Mouse (Mus musculus): Measurements from ENCODE around the gene Pomc. TPM values are rescaled to one million over a fixed set of nuclear protein-coding genes. Genes with fewer than 3 reads are reported as not detected.
"Not testable (repeated sequence)": the region's sequence is repeated elsewhere in the genome, so short reads cannot be mapped to it uniquely, and the experiment has no call there.

The Pomc gene
- under 1 TPM; 0.55 to 0.76 TPM for total RNA-seq (2021)
- long read RNA-seq, experiment 1, partial matches to known transcripts, result 0 of 2 reads
- long read RNA-seq, experiment 1, other reads (novel, unspliced or antisense), result 2 of 2 reads
- long read RNA-seq, experiment 2, result 0 reads

DNA sequence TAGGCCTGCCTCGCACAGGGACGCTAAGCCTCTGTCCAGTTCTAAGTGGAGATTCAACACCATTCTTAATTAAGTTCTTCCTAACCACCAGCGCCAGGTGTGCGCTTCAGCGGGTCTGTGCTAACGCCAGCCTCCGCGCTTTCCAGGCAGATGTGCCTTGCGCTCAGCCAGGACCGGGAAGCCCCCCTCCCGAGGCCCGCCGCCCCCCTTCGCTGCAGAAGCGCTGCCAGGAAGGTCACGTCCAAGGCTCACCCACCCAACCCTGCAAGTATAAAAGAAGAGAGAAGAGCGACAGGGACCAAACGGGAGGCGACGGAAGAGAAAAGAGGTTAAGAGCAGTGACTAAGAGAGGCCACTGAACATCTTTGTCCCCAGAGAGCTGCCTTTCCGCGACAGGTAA is at the start of gene Pomc:
Gene Pomc (plus strand): TSS at position 301 of the 400 bp plus-strand sequence.
- intact Hi-C loops (cut with DNase I), result no loop called here
- no peak for DNase-seq

DNA sequence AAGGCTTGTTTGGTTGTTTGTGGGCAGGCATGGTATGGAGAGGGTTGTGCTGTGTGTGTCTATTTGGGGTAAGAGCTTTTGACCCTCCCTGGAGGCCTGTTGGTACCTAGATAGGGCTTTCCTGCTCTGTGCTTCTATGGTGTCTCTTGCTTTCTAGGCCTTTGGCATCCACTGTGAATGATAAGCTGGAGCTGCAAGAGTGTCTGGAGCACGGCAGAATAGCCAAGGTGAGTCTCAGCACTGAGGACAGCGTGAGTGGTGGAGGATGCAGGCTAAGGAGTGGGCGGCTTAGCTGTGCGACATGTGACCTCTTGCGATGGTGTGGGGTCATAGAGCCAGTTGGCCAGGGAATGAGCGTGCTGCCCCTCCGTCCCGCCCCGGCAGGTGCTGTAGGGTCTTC is 49.3 kb upstream of the Pomc start:
- no peak for DNase-seq
- intact Hi-C loops (cut with DNase I), result no loop called here

DNA sequence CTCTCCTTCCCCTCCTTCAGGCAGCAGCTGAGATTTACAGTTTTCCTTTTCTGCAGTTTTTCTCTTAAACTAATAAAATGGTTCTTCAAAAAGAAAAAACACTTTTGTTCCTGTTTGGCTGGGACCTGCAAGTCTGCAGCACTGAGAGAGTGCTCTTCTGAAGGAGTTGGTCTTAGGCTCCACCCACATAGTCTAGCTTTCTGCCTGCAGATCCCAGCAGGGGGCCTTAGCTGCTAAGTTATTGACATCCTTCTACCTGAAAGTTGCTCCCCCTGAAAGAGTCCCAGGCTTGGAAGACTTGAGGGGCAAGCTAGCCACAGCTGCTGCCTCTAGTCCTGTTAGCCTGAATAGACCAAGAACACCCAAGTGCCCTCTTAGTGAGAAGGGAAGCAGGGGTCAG is 48.4 kb upstream of the Pomc start:
- DNase-seq, result no peak
- intact Hi-C loops (cut with DNase I), result no loop called here

DNA sequence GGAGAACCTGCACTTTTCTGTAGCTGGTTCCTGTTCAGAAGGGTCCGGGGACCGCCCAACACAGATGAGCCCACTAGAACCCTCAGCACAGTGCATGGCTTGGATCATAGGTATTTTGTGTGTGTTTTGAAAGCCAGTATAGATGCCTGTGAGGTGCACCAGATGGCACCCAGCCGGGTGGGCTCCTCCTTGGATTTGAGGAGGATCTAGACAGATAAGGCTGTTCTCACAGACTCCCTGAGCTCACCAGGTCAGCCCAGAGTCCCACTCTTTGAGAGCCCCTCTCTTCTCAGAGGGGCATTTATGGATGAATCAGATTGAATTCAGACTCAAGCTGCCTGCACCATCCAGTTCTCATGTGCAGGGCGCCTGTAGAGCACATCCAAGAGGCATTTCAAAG is 47.7 kb upstream of the Pomc start:
- DNase-seq, result no peak
- intact Hi-C loops (cut with DNase I), result no loop called here

DNA sequence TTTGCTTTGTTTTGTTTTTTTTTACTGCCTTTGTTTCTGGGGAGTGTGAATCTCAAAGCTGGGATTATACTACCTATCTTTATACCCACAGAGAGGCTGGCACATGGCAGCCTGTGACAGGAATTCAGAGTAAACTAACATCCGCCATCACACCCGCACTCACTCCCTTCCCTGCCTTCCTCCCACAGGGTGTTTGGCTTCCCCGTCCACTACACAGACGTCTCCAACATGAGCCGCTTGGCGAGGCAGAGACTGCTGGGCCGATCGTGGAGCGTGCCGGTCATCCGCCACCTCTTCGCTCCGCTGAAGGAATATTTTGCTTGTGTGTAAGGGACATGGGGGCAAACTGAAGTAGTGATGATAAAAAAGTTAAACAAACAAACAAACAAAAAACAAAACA is 47.3 kb upstream of the Pomc start:
- intact Hi-C loops (cut with DNase I), result no loop called here
- DNase-seq, result no peak

DNA sequence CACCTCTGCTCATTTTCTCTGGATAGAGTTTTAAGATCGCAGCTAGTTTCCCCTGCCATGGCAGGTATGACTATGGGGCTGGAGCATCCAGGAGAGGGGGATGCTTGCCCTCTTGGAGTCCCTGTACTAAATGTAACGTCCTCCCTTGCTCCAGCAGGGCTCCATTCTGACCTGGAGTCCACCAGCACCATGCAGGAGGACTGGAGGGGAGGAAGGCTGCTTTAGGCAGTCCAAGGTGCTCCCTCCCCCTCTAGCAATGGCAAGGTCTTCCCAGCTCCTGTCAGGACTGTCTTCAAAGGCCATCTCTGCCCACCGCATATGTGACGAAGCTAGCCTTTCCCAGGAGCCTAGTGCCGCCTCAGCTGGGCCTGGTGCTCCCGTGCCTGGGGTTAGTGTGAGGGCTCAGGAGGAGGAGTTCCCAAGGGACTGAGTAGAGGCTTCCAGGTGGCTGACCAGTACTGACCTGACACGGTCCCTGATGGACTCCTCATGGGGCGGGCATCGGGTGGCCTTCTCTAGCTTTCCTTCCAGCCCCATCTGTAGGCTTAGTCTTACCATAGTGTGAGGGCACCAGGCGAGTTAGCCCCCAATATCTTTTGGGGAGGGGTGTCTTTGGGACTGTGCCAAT is 44.2 kb upstream of the Pomc start:
- intact Hi-C loops (cut with DNase I), result no loop called here
- no peak for DNase-seq

DNA sequence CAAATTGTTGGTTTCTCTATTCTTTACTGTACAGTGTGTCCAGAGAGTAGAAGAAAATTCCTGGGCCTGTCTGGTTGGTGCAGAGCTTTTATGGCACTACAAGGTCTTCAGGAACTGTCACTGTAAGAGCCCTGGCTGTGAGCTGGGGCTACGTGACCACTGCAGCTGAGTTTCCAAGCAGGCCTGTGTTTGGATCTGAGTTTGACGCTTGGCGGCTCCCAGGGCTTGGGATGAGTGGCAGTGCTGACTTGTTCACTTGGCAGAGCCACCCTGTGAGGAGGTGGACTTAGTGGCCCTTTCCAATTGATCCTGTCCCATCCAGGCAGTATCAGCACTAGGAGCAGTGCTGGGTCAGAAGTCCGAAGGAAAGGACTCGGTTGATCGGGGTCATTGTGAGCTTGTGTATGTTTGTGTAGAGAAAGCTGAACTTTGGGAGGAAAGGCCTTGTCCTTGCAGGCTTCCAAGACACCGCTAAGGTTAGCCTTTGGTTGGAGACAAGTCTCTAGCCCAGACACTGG is 42.9 kb upstream of the Pomc start:
- DNase-seq, result no peak
- intact Hi-C loops (cut with DNase I), result no loop called here

DNA sequence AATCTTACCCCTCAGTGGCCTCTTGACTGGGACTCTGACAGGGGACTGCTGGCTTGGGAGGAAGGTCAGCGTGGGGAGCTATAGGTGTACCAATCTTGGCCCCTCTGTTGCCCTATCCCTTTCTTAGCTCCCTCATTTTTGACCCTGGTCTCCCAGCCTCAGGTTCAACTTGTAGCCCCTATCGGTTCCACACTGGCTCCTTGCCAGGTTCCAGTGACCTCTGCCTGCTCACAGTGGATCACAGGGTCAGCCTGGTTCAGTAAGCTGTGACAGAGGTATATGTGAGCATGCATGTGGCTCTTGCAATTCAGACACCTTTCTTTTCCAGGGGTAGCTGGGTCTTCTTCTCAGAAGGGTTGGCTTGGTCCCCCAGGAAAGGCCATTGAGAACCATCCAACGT is 38.9 kb upstream of the Pomc start:
- intact Hi-C loops (cut with DNase I), result no loop called here
- DNase-seq, result no peak

DNA sequence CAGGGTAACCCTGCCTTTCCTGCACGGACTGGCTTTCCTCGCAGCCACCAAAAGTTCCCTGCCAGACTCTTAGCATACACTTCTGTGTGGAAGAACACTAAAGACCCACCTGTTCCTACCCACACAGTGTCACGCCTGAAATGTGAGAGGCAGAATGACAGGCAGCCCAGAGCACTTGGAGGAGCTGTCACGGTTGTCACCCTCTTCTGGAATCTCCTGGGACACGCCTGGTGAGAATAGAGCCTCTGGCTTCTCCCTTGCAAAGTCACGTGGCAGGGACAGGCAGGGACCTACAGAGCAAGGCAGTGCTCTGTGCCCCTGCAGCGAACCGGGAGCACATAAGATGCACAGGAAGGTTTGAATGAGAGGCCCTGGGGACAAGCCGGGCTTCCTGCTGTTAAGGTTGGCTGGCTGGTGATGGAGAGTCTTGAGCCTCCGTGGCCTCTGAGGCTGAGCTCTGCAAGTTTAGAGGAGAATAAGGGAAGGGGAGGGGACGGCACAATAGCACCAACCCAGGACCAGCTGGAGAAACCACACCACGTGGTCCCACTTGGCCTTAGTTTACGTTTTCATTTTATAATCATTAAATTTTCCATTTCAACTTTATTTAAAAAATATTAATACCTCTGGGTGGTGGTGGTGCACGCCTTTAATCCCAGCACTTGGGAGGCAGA is 36.9 kb upstream of the Pomc start:
- intact Hi-C loops (cut with DNase I), result no loop called here
- no peak for DNase-seq

DNA sequence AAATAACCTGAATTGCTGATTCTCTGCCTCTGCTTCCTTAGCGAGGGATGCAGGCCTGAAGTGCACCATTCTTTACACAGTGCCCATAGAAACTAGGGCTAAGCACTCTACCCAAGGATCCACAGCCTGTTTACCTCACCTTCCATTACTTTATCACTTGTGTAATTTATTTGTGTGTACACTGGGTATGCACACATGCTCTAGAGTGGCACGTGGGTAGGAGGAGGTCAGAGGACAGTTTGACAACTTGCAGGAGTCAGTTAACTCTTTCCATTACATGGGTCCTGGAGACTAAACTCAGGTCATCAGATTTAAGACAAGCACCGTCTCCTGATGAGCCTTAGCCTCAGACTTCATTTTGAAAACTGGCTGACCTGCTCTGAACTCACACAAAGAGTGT is 36.2 kb upstream of the Pomc start:
- intact Hi-C loops (cut with DNase I), result no loop called here

DNA sequence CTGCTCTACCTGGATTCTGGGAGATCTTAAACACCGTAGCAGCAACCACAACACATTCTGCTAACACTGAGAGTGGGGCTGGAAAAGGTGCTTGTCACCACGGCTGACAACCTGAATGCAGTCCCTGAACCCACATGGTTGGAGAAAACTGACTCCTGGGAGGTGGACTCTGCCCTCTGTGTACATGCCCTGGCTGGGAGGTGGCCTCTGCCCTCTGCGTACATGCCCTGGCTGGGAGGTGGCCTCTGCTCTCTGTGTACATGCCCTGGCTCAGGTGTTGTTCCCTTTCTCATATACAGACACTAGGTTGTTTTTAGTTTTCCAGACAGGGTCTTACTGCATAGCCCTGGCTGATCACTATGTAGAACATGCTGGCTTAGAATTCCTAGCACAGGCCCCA is 35.3 kb upstream of the Pomc start:
- DNase-seq, result no peak
- intact Hi-C loops (cut with DNase I), result no loop called here

More for the DNA sequence above, 36.2 kb upstream of the Pomc start:
- no peak for DNase-seq

DNA sequence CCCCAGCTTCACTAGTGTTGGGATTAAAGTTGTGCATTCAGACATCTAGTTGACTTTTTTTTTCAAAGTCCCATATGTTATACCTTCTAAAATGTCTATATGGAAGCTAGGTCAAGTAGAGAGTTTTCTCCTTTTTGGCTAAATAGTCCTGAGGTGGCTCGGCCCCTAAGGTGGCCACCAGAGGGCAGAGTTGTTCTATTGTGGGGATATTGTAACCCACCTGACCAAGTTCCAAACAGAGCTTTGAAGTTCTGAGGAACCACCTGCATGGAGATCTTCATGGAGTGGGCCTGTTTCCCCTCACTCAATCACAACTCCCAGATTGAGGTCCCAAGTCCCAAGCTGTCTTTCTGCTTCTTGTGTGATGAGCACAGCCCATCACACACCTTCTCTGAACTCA is 28.6 kb upstream of the Pomc start:
- peak; percentile 72 to 85 for DNase-seq
- intact Hi-C loops (cut with DNase I), result loop anchor here (1.0 to 5.0 kb wide), 4 partner anchors 33 to 281 kb away; no protein-coding TSS in a partner anchor

DNA sequence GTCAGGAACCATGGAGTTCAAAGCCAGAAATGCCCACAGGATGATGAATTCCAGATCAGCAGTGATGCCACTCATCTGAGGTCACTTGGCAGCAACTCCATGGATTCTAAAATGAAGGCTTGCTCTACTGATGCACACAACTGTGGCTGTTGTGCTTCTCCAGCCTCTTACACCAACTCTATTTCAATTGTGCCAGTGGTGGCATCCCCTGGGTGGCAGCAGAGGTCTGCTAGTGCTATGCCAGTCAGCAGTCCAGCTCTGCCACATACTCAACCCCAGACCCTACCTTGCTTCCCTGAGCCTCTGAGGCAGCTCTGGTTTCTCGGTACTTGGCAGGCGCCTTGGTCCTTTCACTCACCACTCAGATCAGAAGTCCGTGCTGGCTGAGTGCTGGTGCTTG is 25.9 kb upstream of the Pomc start:
- DNase-seq, result peak; percentile 28 to 31
- intact Hi-C loops (cut with DNase I), result loop anchor here (5.0 kb wide), 1 partner anchor 278 kb away; no protein-coding TSS in a partner anchor

DNA sequence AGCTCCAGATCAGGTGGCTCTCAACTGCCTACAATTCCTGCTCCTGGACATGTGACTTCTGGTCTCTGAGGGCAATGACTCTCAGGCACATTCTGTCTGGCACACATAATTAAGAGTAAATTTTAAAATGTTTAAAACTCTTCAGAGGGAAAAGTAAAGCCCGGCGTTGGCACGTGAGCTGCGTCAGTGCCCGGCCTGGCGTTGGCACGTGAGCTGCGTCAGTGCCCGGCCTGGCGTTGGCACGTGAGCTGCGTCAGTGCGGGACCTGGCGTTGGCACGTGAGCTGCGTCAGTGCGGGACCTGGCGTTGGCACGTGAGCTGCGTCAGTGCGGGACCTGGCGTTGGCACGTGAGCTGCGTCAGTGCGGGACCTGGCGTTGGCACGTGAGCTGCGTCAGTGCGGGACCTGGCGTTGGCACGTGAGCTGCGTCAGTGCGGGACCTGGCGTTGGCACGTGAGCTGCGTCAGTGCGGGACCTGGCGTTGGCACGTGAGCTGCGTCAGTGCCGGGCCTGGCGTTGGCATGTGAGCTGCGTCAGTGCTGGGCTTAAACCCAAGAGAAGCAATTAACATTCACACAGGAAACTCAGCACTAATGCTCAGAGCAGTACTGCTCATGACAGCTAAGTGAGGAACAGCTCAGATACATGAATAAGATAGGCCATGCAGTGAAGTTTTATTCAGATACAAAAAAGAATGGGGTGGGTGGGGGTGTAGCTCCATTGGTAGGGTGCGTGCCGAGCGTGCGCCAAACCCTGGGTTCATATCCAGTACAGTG is 24.5 kb upstream of the Pomc start:
- intact Hi-C loops (cut with DNase I); DNase-seq: not testable (repeated sequence)

DNA sequence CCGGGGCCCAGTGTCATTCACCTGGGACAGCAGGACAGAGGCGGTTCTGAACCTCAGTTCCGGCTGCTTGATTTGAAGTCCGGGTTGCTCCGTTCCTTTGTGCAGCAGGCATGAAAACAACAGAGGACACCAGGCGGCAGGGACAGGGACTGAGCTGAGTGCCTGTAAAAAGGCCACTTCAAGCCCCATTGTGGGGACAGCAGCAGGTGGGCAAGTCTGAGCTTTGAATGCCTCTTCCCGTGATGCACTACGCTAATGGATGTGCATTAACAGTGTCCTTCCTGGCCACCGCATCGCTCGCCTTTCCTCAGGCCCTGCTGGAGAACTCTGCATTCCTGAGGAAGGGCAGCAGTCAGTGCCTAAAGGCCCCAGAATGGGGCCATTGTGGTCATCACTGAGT is 12.7 kb upstream of the Pomc start:
- no peak for DNase-seq
- intact Hi-C loops (cut with DNase I), result no loop called here

DNA sequence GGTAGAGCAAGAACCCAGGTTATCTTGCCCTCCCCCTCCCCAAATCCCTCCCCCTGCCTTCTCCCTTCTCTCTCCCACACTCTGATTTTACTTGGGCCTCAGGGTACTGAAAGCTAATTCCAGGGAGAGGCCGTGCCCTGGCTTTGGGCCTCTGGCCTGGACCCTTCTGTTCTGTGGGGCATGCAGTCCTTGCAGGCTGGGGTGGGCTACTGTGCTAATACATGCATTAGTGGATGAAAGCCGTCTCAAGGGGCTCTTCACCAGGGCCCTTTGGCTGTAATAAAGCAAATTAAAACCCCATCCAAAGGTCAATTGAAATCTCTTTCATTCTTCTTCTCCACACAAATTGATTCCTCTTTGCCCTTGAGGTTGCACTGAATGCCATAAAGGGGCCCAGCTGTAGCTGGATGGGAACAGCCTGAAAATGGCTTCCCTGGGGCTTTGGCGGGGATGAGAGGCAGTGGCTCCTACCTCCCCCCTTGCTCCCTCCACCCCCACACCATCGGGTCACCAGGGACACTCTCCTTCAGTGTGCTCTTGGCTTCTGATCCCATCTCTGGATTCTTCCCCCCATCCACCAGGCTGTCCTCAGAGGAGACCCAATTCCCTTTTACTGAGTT is 10.2 kb upstream of the Pomc start:
- intact Hi-C loops (cut with DNase I), result no loop called here
- DNase-seq, result no peak

DNA sequence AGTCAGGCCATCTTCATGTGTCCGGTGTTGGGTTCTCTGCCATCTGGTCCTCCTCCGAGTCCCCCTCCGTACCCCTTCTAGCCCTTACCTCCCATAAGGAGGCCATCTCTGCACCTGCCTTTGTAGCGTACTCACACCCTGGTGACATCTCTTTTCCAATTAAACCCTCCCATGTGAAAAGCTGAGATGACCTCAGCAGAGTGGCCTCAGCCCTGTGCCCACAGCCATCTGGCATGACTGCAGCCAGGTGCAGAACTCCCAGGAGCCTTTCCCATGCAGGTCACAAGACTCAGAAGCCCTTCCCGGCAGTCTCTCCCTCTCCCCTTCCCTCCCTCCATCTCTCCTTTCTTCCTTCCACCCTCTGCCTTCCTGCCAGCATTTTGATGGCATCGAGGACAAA is 7.2 kb upstream of the Pomc start:
- intact Hi-C loops (cut with DNase I), result no loop called here
- DNase-seq, result no peak

DNA sequence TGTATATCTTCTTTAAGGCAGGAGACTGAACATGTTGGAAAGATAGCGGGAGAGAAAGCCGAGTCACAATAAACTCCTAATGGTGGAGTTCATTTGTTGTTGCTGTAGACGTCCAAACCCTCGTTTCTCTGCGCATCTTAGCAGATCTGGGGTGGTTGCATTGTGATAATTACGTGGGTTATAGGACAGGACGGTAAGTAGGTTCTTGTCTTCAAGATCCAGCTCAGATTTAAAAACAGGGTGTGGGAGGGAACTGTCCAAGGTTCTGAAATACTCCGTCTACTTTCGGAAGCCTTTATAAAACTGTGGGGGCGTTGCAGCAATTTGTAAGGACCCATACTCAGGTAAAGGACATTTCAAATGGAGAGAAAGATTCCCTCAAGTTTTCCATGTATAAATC is 620 bp downstream of the Pomc start:
- DNase-seq, result peak in 1 of 2 experiments; percentile 29
- intact Hi-C loops (cut with DNase I), result no loop called here

DNA sequence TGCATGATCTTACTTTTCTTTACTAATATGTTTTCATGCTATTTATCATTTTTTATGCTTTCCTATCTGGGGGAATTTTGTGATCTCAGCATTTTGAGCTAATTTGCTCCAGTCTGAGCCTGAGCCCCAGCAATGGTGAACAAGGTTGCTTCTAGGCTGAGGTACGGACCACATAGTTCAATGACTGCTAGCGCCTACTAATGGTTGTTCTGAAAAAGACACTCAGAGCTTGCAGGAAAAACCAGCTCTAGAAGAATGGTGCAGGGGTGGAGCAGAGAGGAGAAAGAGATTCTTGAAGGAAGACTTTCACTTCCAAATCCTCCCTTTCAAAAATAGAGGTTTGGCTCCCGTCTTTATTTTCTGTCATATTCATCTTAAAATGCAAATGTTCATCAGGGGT is 1.6 kb downstream of the Pomc start:
- intact Hi-C loops (cut with DNase I), result no loop called here
- no peak for DNase-seq

DNA sequence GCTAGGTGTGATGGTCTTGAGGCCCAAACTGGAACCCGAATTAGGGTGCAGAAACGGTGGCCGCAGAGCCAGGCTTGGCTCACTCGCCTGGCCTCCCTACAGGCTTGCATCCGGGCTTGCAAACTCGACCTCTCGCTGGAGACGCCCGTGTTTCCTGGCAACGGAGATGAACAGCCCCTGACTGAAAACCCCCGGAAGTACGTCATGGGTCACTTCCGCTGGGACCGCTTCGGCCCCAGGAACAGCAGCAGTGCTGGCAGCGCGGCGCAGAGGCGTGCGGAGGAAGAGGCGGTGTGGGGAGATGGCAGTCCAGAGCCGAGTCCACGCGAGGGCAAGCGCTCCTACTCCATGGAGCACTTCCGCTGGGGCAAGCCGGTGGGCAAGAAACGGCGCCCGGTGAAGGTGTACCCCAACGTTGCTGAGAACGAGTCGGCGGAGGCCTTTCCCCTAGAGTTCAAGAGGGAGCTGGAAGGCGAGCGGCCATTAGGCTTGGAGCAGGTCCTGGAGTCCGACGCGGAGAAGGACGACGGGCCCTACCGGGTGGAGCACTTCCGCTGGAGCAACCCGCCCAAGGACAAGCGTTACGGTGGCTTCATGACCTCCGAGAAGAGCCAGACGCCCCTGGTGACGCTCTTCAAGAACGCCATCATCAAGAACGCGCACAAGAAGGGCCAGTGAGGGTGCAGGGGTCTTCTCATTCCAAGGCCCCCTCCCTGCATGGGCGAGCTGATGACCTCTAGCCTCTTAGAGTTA is 5.2 kb downstream of the Pomc start:
- intact Hi-C loops (cut with DNase I), result loop anchor here (2.0 kb wide), 1 partner anchor 33 kb away; no protein-coding TSS in a partner anchor
- peak; percentile 86 to 91 for DNase-seq
